Mouse (Mus musculus) heart, postnatal 0 days (tissue): ENCODE results near the gene Sass6.

Source experiments
- CTCF ChIP-seq: IDR thresholded peaks from 2 replicates; pipeline ENCODE4 v1.5.1; 2016; ENCODE audit warnings: antibody characterized with exemption, control low read depth, low read depth
- EP300 ChIP-seq: IDR thresholded peaks from 2 replicates; pipeline ENCODE4 v1.6.1; 2016; ENCODE audit warnings: antibody characterized with exemption, low read depth

GRCm38 (mm10) chr3:116632971-116633370 is 38.2 kb downstream of the Sass6 start:
- TF ChIP-seq EP300 (no peak), CTCF (no peak)
